Comparison of ENCODE assay signal across 8 mouse cellular contexts in genomic region chr3:84305010-84305692, GRCm38 (mm10). TPM values are rescaled to one million over a fixed set of nuclear protein-coding genes. Genes with fewer than 3 reads are reported as not detected.
DNase-seq lines count a peak whose midpoint lies in the region; ATAC-seq lines count a peak whose summit lies in the region.

No protein-coding gene starts in this region.

- H3K27me3 ChIP-seq in midbrain, embryonic 16.5 days (ENCODE audit: control insufficient read depth, insufficient read depth, low read depth, low read length) = no peaks in the 10 kb centered on the region

- under 1% methylated on average over 28 of the region's 28 CpGs for WGBS in midbrain, embryonic 16.5 days

- peak overlapping the region; percentile 82 for H3K4me2 ChIP-seq in midbrain, embryonic 16.5 days (ENCODE audit: low read length)

- peak overlapping the region; percentile 52 for H3K4me3 ChIP-seq in midbrain, embryonic 16.5 days (ENCODE audit: low read depth, low read length)

- peak overlapping the region; percentile 87 for H3K27ac ChIP-seq in midbrain, embryonic 16.5 days (ENCODE audit: low read length)

- H3K9me3 ChIP-seq in midbrain, embryonic 16.5 days (replicated peaks; ENCODE audit: control insufficient read depth, low read length, poor library complexity, severe bottlenecking) = no peaks in the 10 kb centered on the region

- H3K9ac ChIP-seq in midbrain, embryonic 16.5 days (ENCODE audit: low read depth, low read length) = peak overlapping the region; percentile 72

- H3K4me1 ChIP-seq in midbrain, embryonic 16.5 days (ENCODE audit: control insufficient read depth, insufficient read depth, low read length) = peaks cover 37% of the 10 kb centered on the region

- no peaks in the 10 kb centered on the region for H3K36me3 ChIP-seq in midbrain, embryonic 16.5 days (ENCODE audit: control insufficient read depth, insufficient read depth, low read length)

- ATAC-seq in midbrain, embryonic 16.5 days = peak; percentile 96

- peak; percentile 70 for DNase-seq in adrenal gland, postnatal 10 days
- DNase-seq in adrenal gland, adult 8-10 months = no peak
- peak; percentile 60 for DNase-seq in cerebellum, adult 9-10 months
- peak; percentile 80 to 82 for DNase-seq in frontal cortex, adult 2 months (ENCODE audit: extremely low spot score in 1 of 2, low spot score in 1 of 2)
- peak; percentile 61 for DNase-seq in kidney, postnatal 10 days
- DNase-seq in liver = peak; percentile 37
- DNase-seq in telencephalon, adult 2 months (ENCODE audit: low read depth, low spot score) = peak; percentile 87

RNA-seq across cellular contexts. Expression of gene Trim2, which starts 1.5 kb away (rescaled TPM):
- 10 to 100 TPM; 53.1 to 58.5 TPM for total RNA-seq in adrenal gland, postnatal 10 days (2021)
- total RNA-seq in adrenal gland, adult 8-10 months (2022) = 10 to 100 TPM; 42.9 to 87.2 (median 60.4) TPM
- 94.3 and 106 TPM in 2 replicates for polyA plus RNA-seq in frontal cortex, adult 2 months (2012; rRNA removed)
- polyA plus RNA-seq in midbrain, embryonic 16.5 days (2015; fragmentation: Nextera tagmentation; extraction: Ambion mirVana) = 174 and 182 TPM in 2 replicates
